11 mouse cellular contexts compared by ENCODE assay signal in genomic region chr9:3264467-3264866, GRCm38 (mm10).
"Had no signal": no experiment of that assay in that cellular context is flagged by ENCODE, and none has a peak within 500 bp of the region (broad histone marks: within the 10 kb centered on the region; RNA-seq: fewer than 3 reads in every experiment).

No protein-coding gene starts in this region.

- DNase-seq: retina, postnatal 1 day; right cerebral cortex, postnatal 14 days; right cerebral cortex, postnatal 25 days; right cerebral cortex, postnatal 4 days; spleen, adult 18-20 months; thymus, adult 18-20 months; thymus, adult 2 months; thymus, postnatal 14 days; thymus, postnatal 25 days; thymus, postnatal 36 days; thymus, postnatal 4 days had no signal
